Mouse (Mus musculus) lung, postnatal 0 days (tissue): ENCODE measurements around the gene Aldh3b1.

Experiments used
- CTCF ChIP-seq: IDR thresholded peaks from 2 replicates; pipeline ENCODE4 v1.5.1; 2016; ENCODE audit warnings: antibody characterized with exemption, mild to moderate bottlenecking
- EP300 ChIP-seq: IDR thresholded peaks from 2 replicates; pipeline ENCODE4 v1.6.1; 2016; ENCODE audit warnings: antibody characterized with exemption, mild to moderate bottlenecking, control low read depth

DNA sequence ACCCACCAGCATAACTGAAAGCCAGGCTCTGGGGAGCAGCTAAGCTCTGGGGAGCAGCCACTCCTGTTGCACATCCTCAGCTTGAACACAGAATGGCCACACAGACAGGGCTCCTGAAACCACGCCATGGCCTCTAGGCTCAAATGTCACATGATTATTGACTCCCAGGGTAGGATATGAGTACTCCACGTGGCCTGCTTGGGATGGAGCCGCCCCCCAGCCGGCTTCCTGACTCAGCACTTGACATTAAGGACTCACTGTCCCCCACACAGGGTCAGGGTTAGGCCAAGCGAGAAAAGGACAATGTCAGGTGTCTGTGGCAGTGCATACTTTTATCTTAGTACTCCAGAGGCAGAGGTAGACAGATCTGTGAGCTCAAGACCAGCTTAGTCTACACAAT, 19.4 kb downstream of the Aldh3b1 start:
- TF ChIP-seq EP300, result no peak
- TF ChIP-seq CTCF, result no peak
